Mouse (Mus musculus) kidney, adult 18-20 months (tissue): ENCODE measurements around the gene Grid1.

ENCODE experiments used
- DNase-seq: peaks from one replicate; pipeline ENCODE4 v3.0.0; 2021

The Grid1 gene

GRCm38 (mm10) chr14:35519402-35519801 lies 699.5 kb downstream of the Grid1 start:
- no peak for DNase-seq

GRCm38 (mm10) chr14:35538835-35539234 lies 718.9 kb downstream of the Grid1 start:
- no peak for DNase-seq

DNA sequence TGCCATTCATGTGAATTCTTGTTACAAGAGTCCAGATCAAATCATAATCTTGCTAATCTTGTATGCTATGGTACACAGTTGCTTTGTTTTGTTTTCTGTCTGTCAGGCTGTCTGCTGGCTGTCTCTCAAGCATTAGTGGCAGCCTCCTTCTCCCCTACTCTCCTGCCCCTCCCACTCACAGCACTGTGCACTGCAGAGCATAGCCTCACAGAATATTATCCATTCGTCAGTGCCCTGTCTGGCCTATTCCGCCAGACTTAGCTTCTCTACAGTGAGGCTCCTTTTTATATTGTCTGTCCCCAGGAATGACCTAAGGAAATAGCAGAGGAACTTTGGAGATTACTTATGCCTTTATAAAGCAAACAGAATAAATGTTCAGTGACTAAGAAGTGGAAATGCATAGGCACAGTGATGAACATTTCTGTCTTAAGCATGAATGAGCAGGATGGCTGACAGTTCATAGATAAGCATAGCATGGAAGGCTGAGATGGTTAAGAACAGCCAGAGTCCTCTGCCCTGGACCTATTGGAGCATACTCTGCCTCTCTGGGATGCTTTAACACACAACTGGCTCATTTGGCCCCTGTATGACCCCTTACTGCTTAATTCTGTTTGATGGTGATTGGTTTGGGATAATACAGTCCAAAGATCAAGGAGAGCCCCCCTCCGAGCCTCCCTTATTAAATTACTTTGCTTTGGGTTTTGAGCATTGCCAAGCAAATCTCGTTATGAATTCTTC lies 721.5 kb downstream of the Grid1 start:
- DNase-seq = no peak

DNA sequence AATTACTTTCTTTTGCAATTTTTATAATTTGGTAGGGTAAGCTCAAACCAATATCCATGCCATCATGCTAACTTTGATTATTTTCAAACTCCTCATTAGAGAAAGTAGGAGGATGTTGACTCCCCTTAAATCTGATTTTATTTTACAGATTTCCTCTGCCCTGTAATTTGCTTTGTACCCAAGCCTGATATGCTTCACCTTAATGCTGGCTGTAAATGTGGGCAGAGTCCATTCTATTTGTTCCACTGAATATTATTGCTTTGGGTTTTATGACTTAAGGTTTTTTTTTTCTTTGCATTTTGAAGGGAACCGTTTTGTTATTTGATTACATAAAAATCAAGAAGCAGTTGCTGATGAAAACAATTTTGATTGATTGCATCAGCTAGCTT lies 722.1 kb downstream of the Grid1 start:
- DNase-seq = no peak

DNA sequence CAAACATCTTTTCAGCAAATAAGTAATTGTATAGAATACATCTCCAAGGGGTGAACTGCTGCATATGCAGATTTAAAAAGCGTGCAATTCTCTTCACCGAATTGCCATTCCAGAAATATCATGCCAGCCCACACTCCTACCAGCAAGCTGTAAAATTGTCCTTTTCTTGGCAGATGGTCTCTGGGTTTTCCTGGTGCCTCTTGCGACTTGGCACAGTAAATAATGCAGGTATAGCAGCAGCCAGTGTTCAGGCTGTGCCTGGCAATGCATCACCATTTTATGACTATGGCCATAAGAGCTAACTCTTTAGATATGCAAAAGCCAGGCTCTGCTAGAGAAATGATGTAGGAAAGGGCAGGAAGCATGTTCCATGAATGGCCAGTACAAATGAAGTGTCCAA lies 734.4 kb downstream of the Grid1 start:
- DNase-seq = no peak

GRCm38 (mm10) chr14:35561244-35561893 lies 741.5 kb downstream of the Grid1 start:
- DNase-seq = no peak

DNA sequence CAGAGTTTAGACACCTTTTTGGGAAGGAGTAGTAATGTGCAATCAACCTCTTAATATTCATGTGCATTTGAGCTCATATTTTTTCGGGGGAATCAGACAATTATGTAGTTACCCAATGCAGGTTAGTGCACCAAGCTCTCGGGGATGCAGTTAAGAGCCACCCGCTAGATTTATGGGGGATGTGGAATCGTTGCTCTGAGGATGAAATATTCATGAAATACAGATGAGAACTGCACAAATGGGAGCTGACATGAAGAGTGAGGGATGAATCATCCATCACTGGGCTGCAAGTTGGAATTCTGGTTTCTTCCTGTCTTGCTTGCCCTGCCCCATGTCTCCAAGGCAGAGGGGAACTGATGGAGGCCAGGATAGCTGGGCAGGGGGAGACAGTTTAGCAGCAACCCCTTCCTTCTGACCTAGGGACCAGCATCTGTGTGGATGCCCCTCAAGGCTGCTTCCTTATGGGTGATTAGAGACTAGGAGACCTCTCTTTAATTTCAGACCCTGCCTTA lies 753.1 kb downstream of the Grid1 start:
- DNase-seq = no peak

DNA sequence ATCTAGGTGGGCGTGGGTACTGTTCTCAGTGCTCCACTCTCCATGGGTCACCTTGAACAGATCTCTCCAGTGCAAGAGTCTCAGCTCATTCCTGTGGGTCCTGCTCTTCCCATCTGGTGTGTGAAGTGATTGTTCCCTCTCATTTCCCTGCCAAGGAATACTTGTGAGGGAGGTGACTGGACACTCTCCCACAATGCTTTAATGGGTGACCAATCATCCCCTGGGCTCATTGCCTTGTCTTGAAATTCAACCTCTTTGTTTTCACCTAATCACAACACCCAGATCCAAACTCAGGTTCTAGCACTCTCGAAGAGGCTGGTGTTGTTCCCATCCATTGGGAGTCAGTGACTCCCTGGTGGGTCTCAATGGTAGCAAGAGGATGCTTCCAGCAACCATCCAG lies 754.6 kb downstream of the Grid1 start:
- no peak for DNase-seq

DNA sequence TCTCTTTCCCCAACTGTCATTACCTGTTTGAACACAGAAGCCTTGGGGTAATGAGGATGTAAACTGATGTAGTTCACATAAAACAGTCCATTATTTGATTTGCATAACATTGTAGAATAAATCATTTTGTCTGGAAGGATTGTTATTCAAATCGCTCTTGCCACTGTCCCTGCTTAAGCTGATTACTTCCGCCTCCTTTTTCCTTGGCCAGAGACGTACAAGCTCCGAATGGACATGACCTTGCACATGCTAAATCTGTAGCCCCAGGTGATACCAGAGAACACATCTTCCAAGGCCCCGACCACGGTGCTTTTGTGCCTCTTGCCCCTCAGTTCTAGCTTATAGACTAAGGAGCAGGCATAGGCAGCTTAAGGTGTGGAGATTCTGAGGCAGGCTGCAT lies 755.4 kb downstream of the Grid1 start:
- DNase-seq = no peak

DNA sequence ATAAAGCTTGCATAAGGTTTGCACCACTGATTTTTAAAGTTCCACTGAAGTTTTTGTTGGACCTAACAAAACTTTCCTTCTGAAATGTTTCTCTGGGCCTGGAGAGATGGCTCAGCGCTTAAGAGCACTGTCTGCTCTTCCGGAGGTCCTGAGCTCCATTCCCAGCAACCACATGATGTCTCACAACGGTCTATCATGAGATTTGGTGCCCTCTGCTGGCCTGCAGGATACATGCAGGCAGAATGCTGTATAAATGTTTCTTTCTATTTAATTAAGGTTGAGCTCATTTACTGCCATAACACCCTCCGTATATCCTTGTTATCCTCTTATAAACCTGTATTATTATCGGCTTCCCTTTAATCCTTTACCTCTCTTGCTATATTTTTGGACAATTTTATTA lies 805.8 kb downstream of the Grid1 start:
- no peak for DNase-seq
